Mouse (Mus musculus) hematopoietic multipotent progenitor cell, adult 10-12 weeks (in vitro differentiated cells): Measurements from ENCODE around the gene Ubqln3. TPM values are rescaled to one million over a fixed set of nuclear protein-coding genes. Genes with fewer than 3 reads are reported as not detected.

Experiments
- polyA plus RNA-seq: library from polyadenylated mRNA; stranded (reverse); fragments of >175 nt; gene quantifications from 2 replicates; pipeline ENCODE4 v1.2.3, GENCODE M21; 2012; ENCODE audit warnings: low replicate concordance

Gene Ubqln3
- not detected in 2 replicates for polyA plus RNA-seq

DNA sequence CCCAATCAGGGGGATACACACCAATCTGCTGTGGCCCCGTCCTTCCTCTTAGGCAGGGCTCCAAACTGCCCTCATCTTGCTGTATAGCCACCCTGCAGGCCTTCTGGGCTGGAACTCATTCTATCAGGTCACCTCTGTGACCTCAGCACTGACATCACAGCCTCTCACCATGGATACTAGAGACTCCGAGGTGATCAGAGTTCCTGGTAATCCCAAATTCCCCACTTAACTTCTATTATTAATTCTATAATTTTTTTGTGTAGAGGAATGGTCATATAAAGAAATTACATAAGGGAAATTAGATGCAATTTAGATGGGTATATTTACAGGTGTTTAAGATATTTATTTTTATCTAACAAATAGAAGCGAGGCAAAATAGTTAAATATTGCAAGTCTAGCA, at the start of gene Ubqln3:
TSS of gene Ubqln3 (minus strand) at position 101 of the 400 bp plus-strand sequence.

GRCm38 (mm10) chr7:104183292-104183691, 40.2 kb upstream of the Ubqln3 start, which contains the start of gene Olfr648:
TSS of gene Olfr648 (minus strand) at chr7:104183392.

DNA sequence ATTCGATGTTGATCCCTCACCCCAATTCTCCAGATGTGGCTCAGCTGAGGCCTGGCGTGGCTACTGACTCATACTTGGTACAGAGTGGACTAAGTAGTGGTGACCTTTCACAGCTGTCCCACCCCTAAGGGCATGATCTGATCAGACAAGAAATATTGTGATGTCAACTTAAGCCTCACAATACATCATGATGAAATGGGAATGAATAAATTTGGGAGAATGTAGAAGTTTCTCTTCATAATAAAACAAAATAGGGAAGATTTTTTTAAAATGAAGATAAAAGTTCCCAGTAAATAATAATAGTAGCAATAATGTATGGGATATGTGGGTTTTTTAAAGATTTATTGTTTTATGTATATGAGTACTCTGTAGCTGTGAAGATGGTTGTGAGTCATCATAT, 7.4 kb upstream of the Ubqln3 start, which contains the start of gene Ubqlnl:
TSS of gene Ubqlnl (minus strand) at position 101 of the 400 bp plus-strand sequence.

GRCm38 (mm10) chr7:104137305-104137704, 5.8 kb downstream of the Ubqln3 start, which contains the start of gene Olfr643:
TSS of gene Olfr643 (minus strand) at chr7:104137405.

GRCm38 (mm10) chr7:104129726-104130125, 13.4 kb downstream of the Ubqln3 start, which contains the start of gene Ubqln5:
TSS of gene Ubqln5 (minus strand) at chr7:104129826.

GRCm38 (mm10) chr7:104104757-104104972, 38.4 kb downstream of the Ubqln3 start, which contains the start of gene Olfr646:
TSS of gene Olfr646 (plus strand) at chr7:104104873.

Other genes with a start within 250 kb of the Ubqln3 start
- not detected in 2 replicates for gene Olfr64, start 248.8 kb downstream of the Ubqln3 start, polyA plus RNA-seq
- not detected in 2 replicates for gene Olfr65, start 239.8 kb downstream of the Ubqln3 start, polyA plus RNA-seq
- gene Olfr631, start 214.5 kb downstream of the Ubqln3 start, polyA plus RNA-seq = not detected in 2 replicates
- gene Olfr632, start 208.9 kb downstream of the Ubqln3 start, polyA plus RNA-seq = not detected in 2 replicates
- gene Olfr633, start 198.8 kb downstream of the Ubqln3 start, polyA plus RNA-seq = not detected in 2 replicates
- 0.02 and 0.03 TPM in 2 replicates for gene Olfr635, start 172.1 kb downstream of the Ubqln3 start, polyA plus RNA-seq
- not detected in 2 replicates for gene Olfr638, start 144.5 kb downstream of the Ubqln3 start, polyA plus RNA-seq
- not detected in 2 replicates for gene Olfr639, start 126.0 kb downstream of the Ubqln3 start, polyA plus RNA-seq
- not detected in 2 replicates for gene Olfr640, start 117.7 kb downstream of the Ubqln3 start, polyA plus RNA-seq
- gene Olfr641, start 107.8 kb downstream of the Ubqln3 start, polyA plus RNA-seq = not detected in 2 replicates
- not detected in 2 replicates for gene Olfr642, start 90.6 kb downstream of the Ubqln3 start, polyA plus RNA-seq
- 0.04 TPM in 1 of 2 replicates, not detected in the other for gene 4930516K23Rik, start 81.8 kb downstream of the Ubqln3 start, polyA plus RNA-seq
- gene Olfr644, start 71.4 kb downstream of the Ubqln3 start, polyA plus RNA-seq = not detected in 2 replicates
- not detected in 2 replicates for gene Olfr645, start 57.8 kb downstream of the Ubqln3 start, polyA plus RNA-seq
- gene Olfr646, start 38.4 kb downstream of the Ubqln3 start, polyA plus RNA-seq = not detected in 2 replicates
- gene Ubqln5, start 13.5 kb downstream of the Ubqln3 start, polyA plus RNA-seq = not detected in 2 replicates
- gene Olfr643, start 5.9 kb downstream of the Ubqln3 start, polyA plus RNA-seq = not detected in 2 replicates
- not detected in 2 replicates for gene Ubqlnl, start 7.3 kb upstream of the Ubqln3 start, polyA plus RNA-seq
- not detected in 2 replicates for gene Olfm5, start 21.6 kb upstream of the Ubqln3 start, polyA plus RNA-seq
- not detected in 2 replicates for gene Olfr648, start 40.1 kb upstream of the Ubqln3 start, polyA plus RNA-seq
- not detected in 2 replicates for gene Olfr649, start 52.7 kb upstream of the Ubqln3 start, polyA plus RNA-seq
- 0.12 TPM in 1 of 2 replicates, not detected in the other for gene Trim6, start 75.5 kb upstream of the Ubqln3 start, polyA plus RNA-seq
- gene Trim34a, start 101.2 kb upstream of the Ubqln3 start, polyA plus RNA-seq = 0.55 and 1.2 TPM in 2 replicates
- gene Trim5, start 144.8 kb upstream of the Ubqln3 start, polyA plus RNA-seq = 0.04 TPM in 1 of 2 replicates, not detected in the other
- gene Trim12a, start 172.2 kb upstream of the Ubqln3 start, polyA plus RNA-seq = not detected in 2 replicates
- gene Trim34b, start 186.2 kb upstream of the Ubqln3 start, polyA plus RNA-seq = 1.1 and 1.8 TPM in 2 replicates
- 3.5 and 6.5 TPM in 2 replicates for gene Trim12c, start 210.1 kb upstream of the Ubqln3 start, polyA plus RNA-seq
- 0.52 and 0.56 TPM in 2 replicates for gene Trim30b, start 226.6 kb upstream of the Ubqln3 start, polyA plus RNA-seq